Mouse (Mus musculus) limb, embryonic 11.5 days (tissue): Measurements from ENCODE around the gene Upp1. TPM values are rescaled to one million over a fixed set of nuclear protein-coding genes. Genes with fewer than 3 reads are reported as not detected.
A peak's percentile ranks its signal among the peaks of the same experiment; 100 is the strongest.

Experiments
- ATAC-seq: fragments of 200-750 bp; cut with Nextera tagmentation; 2 replicates; pipeline ENCODE4 v1.8.0; 2017; ENCODE audit warnings: low read depth; ENCODE audit not compliant: insufficient number of reproducible peaks, low FRiP score, low TSS enrichment
- DNase-seq: peaks from one replicate; pipeline ENCODE4 v3.0.0-alpha.2; 2015; ENCODE audit warnings: low spot score
- H3K27ac ChIP-seq: fragments of 300-500 bp; sonication (generic); replicated peaks from 2 replicates; pipeline ENCODE4 v1.5.1; 2014; ENCODE audit warnings: low read depth, mild to moderate bottlenecking, low read length
- H3K27me3 ChIP-seq: fragments of 300-500 bp; sonication (generic); 2 replicates; pipeline ENCODE4 v1.6.1; 2014; ENCODE audit warnings: mild to moderate bottlenecking, low read length, mixed read lengths; ENCODE audit not compliant: control insufficient read depth, insufficient read depth
- H3K36me3 ChIP-seq: fragments of 300-500 bp; sonication (generic); 2 replicates; pipeline ENCODE4 v1.6.1; 2014; ENCODE audit warnings: mild to moderate bottlenecking, low read length, moderate library complexity, mixed read lengths; ENCODE audit not compliant: control insufficient read depth, insufficient read depth
- H3K4me1 ChIP-seq: fragments of 300-500 bp; sonication (generic); 2 replicates; pipeline ENCODE4 v1.6.1; 2014; ENCODE audit warnings: low read length, mixed read lengths; ENCODE audit not compliant: control insufficient read depth, insufficient read depth
- H3K4me2 ChIP-seq: fragments of 300-500 bp; sonication (generic); 2 replicates; pipeline ENCODE4 v1.6.1; 2014; ENCODE audit warnings: low read depth, mild to moderate bottlenecking, moderate library complexity; ENCODE audit not compliant: severe bottlenecking
- H3K4me3 ChIP-seq: fragments of 300-500 bp; sonication (generic); 2 replicates; pipeline ENCODE4 v1.5.1; 2014; ENCODE audit warnings: low read depth, low read length
- H3K9ac ChIP-seq: fragments of 300-500 bp; sonication (generic); 2 replicates; pipeline ENCODE4 v1.6.1; 2014; ENCODE audit warnings: mild to moderate bottlenecking, low read length
- H3K9me3 ChIP-seq: fragments of 300-500 bp; sonication (generic); 2 replicates; pipeline ENCODE4 v1.6.1; 2016; ENCODE audit warnings: low read length; ENCODE audit not compliant: control insufficient read depth
- WGBS: fragments of 180-500 bp; shearing (Covaris S2); extraction: QIAGEN DNeasy Blood & Tissue Kit; methylation state at CpG from one replicate; pipeline ENCODE4 v1.1.7; 2014; 5-methylcytosine and 5-hydroxymethylcytosine counted together
- polyA plus RNA-seq: library from polyadenylated mRNA; unstranded; fragments of >200 nt; fragmentation: Nextera tagmentation; extraction: Ambion mirVana; gene quantifications from 2 replicates; pipeline ENCODE4 v1.2.1, GENCODE M21; 2014

The Upp1 gene
- polyA plus RNA-seq: 1.9 and 3.5 TPM in 2 replicates

- H3K36me3 ChIP-seq: no peaks in the 10 kb centered on the region
- peaks cover 5% of the 10 kb centered on the region; the same call in 1 of the 2 replicates for H3K4me1 ChIP-seq
- no peaks in the 10 kb centered on the region for H3K9me3 ChIP-seq
- peak within 1 kb of the TSS; percentile 26 for H3K4me3 ChIP-seq
- no peak within 1 kb of the TSS for H3K27ac ChIP-seq
- peaks cover 50% of the 10 kb centered on the region for H3K27me3 ChIP-seq
- DNase-seq: no peak
- peak within 1 kb of the TSS; percentile 48 for H3K4me2 ChIP-seq
- WGBS: under 1% methylated on average over 7 of the region's 7 CpGs
- no peak for ATAC-seq
- no peak within 1 kb of the TSS for H3K9ac ChIP-seq
Measured at GRCm38 (mm10) chr11:9118050-9118420, at the start of gene Upp1. Upp1 (plus strand) TSS chr11:9118103.

- no peak for DNase-seq
- Histone ChIP-seq H3K9me3 (no peaks in the 10 kb centered on the region), H3K36me3 (no peaks in the 10 kb centered on the region), H3K9ac (no peak overlapping the region), H3K4me2 (no peak overlapping the region), H3K4me1 (no peaks in the 10 kb centered on the region), H3K27ac (no peak overlapping the region), H3K27me3 (no peaks in the 10 kb centered on the region), H3K4me3 (no peak overlapping the region)
- 87% methylated on average over 3 of the region's 3 CpGs for WGBS
- ATAC-seq: no peak
Measured at GRCm38 (mm10) chr11:9076444-9076843, 41.5 kb upstream of the Upp1 start.

GRCm38 (mm10) chr11:9113189-9113588 lies 4.7 kb upstream of the Upp1 start:
- WGBS: 71% methylated on average over 2 of the region's 2 CpGs
- no peaks in the 10 kb centered on the region for H3K36me3 ChIP-seq
- no peak for ATAC-seq
- no peak overlapping the region for H3K9ac ChIP-seq
- no peak overlapping the region for H3K4me2 ChIP-seq
- H3K9me3 ChIP-seq: no peaks in the 10 kb centered on the region
- peaks cover 24% of the 10 kb centered on the region for H3K27me3 ChIP-seq
- H3K4me1 ChIP-seq: 0 out of 2 replicates have a peak, but pooled peaks cover 2% of the 10 kb centered on the region
- H3K27ac ChIP-seq: no peak overlapping the region
- no peak for DNase-seq
- no peak overlapping the region for H3K4me3 ChIP-seq

DNA sequence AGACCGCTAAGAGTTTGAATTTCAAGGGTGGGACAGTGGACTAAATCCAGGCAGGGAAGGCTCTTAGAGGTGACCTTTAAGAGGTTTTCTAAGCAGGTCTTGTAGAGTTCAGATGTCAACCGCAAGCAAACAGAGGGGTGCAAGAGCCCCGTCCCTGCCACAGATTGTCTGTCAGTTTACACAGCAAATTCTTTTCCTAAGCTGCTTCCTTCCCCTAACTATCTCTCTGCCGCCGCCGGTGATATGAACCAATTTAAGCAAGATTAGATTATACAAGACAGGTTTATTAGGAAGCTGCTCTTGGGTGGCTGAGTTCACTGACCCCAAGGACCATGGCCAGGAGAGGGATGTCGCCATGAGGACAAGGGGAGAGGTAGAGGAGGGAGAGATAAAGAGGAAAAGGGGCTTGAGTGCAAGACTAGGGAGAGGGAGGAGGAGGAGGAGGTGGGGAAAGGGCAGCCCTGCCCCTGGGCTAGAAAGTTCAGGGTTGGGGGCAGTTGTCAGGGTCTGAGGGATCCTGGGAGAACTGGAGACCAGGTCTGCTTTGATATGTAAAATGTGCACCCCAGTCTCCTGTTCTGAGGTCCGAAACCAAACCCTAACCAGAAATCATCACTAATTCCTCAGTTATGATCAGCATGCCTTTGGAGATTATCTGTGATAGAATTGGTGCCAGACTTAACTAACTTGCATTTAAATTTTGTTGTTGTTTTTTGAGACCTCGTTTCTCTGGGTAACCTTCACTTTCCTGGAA lies 2.4 kb upstream of the Upp1 start:
- H3K36me3 ChIP-seq: no peaks in the 10 kb centered on the region
- WGBS: 10% methylated on average over 9 of the region's 9 CpGs
- no peaks in the 10 kb centered on the region for H3K9me3 ChIP-seq
- peaks cover 5% of the 10 kb centered on the region; the same call in 1 of the 2 replicates for H3K4me1 ChIP-seq
- no peak overlapping the region for H3K4me3 ChIP-seq
- ATAC-seq: no peak
- H3K4me2 ChIP-seq: no peak overlapping the region
- no peak for DNase-seq
- H3K27ac ChIP-seq: no peak overlapping the region
- H3K27me3 ChIP-seq: peaks cover 44% of the 10 kb centered on the region
- no peak overlapping the region for H3K9ac ChIP-seq

GRCm38 (mm10) chr11:9116121-9116520 lies 1.8 kb upstream of the Upp1 start:
- no peak overlapping the region for H3K27ac ChIP-seq
- no peak overlapping the region for H3K4me2 ChIP-seq
- DNase-seq (peak; percentile 55), ATAC-seq (no peak)
- H3K9ac ChIP-seq: no peak overlapping the region
- peaks cover 5% of the 10 kb centered on the region; the same call in 1 of the 2 replicates for H3K4me1 ChIP-seq
- peaks cover 48% of the 10 kb centered on the region for H3K27me3 ChIP-seq
- H3K9me3 ChIP-seq: no peaks in the 10 kb centered on the region
- H3K4me3 ChIP-seq: no peak overlapping the region
- 2% methylated on average over 10 of the region's 10 CpGs for WGBS
- no peaks in the 10 kb centered on the region for H3K36me3 ChIP-seq

DNA sequence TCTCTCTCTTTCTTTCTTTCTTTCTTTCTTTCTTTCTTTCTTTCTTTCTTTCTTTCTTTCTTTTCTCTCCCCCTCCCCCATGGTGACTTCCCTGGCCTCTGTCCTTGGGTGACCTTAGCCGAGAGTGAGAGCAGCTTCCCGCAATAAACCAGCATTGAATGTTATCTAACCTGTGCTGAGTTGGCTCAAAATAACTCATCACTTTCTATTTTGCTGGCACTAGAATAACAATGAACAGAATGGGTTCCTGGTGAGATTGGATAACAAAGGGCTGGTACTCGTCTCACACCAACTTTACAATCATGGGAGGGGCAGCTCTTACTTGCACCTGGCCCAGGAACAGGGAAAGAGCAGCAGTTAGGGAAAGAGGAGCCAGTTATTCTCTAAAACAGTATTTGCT lies 987 bp upstream of the Upp1 start:
- H3K4me2 ChIP-seq: no peak overlapping the region
- no peak overlapping the region for H3K4me3 ChIP-seq
- DNase-seq (no peak), ATAC-seq (no peak)
- H3K9ac ChIP-seq: no peak overlapping the region
- no peak overlapping the region for H3K27ac ChIP-seq
- H3K27me3 ChIP-seq: peaks cover 50% of the 10 kb centered on the region
- H3K9me3 ChIP-seq: no peaks in the 10 kb centered on the region
- no peaks in the 10 kb centered on the region for H3K36me3 ChIP-seq
- H3K4me1 ChIP-seq: peaks cover 5% of the 10 kb centered on the region; the same call in 1 of the 2 replicates
- WGBS: 0% methylated on average over 3 of the region's 3 CpGs

GRCm38 (mm10) chr11:9117358-9118049 lies 399 bp upstream of the Upp1 start:
- Histone ChIP-seq H3K4me1 (peaks cover 5% of the 10 kb centered on the region; the same call in 1 of the 2 replicates), H3K27me3 (peaks cover 50% of the 10 kb centered on the region), H3K9ac (no peak overlapping the region), H3K9me3 (no peaks in the 10 kb centered on the region), H3K4me2 (peak overlapping the region; percentile 48), H3K27ac (no peak overlapping the region), H3K36me3 (no peaks in the 10 kb centered on the region), H3K4me3 (peak overlapping the region; percentile 26; the same call in 1 of the 2 replicates)
- DNase-seq: peak; percentile 33
- no peak for ATAC-seq
- WGBS: under 1% methylated on average over 13 of the region's 13 CpGs

DNA sequence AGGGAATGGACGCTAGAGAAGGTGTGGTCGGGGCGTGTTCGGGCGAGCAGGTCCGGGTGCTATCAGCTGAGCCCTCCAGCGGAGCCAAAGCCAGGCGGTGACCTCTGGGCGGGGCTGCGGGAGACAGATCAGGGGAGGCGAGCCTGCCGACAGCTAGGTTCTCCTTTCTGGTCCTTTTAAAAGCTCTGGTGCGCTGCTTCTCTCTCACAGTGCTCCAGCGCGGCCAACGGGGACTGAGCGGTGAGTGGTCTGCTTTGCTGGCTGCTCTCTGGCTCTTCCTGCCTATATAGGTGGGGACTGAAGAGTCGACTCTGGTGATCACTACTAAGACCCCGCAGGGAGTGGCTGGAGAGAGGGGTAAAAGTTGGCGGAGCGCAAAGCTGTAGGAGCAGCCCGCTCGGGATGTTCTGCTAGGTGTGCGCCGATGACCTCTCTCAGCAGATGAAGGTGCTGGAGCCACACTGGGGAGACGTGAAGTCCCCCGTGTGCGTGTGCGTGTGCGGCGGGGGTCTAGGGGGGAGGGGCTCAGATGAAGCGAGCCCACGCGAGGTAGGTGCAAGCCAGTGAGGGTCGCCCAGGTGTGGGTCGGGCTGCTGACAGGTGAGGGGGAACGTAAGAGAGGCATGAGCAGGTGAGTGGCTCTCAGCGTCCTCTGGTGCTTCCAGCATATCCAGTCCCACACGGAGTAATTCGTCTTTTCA lies 668 bp downstream of the Upp1 start:
- H3K27ac ChIP-seq: no peak overlapping the region
- ATAC-seq: peak; percentile 51; the same call in 1 of the 2 replicates
- DNase-seq: peak; percentile 51
- peak overlapping the region; percentile 26 for H3K4me3 ChIP-seq
- WGBS: under 1% methylated on average over 39 of the region's 40 CpGs
- H3K9me3 ChIP-seq: no peaks in the 10 kb centered on the region
- H3K36me3 ChIP-seq: no peaks in the 10 kb centered on the region
- peaks cover 50% of the 10 kb centered on the region for H3K27me3 ChIP-seq
- H3K4me2 ChIP-seq: peak overlapping the region; percentile 48
- peaks cover 5% of the 10 kb centered on the region; the same call in 1 of the 2 replicates for H3K4me1 ChIP-seq
- H3K9ac ChIP-seq: no peak overlapping the region
